Mouse (Mus musculus) layer of hippocampus, adult 9-11 months (tissue): Measurements from ENCODE around the gene Prm2.
"Not testable (repeated sequence)": the region's sequence is repeated elsewhere in the genome, so short reads cannot be mapped to it uniquely, and the experiment has no call there.

ENCODE experiments used
- DNase-seq: peaks from one replicate; pipeline ENCODE4 v3.0.0; 2022

The Prm2 gene

GRCm38 (mm10) chr16:10805789-10806527, 10.0 kb upstream of the Prm2 start, which contains the start of gene Prm1:
Prm1 (minus strand) TSS chr16:10805839.
- no peak for DNase-seq

GRCm38 (mm10) chr16:10802420-10802819, 6.5 kb upstream of the Prm2 start:
- DNase-seq = not testable (repeated sequence)

DNA sequence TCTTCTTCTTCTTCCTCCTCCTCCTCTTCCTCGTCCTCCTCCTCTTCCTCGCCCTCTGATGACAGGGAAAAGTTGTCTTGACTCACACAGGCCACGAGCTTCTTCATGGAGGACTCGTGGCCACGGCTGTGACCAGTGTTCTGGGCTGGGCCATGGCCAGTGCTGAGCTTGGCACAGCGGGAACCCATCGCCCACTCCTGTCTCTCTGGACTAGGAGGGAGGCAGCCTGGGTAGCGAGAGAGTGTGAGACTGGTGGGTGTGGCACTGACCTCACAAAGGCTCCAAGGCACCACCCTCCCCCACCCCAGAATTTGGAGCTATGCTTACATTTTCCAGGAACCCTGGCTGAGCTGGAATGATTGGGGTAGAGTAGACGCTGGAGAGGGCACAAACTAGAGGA, 5.2 kb downstream of the Prm2 start, which contains the start of gene Prm3:
TSS of gene Prm3 (minus strand) at position 213 of the 400 bp plus-strand sequence.
- no peak for DNase-seq

GRCm38 (mm10) chr16:10788866-10789265, 7.1 kb downstream of the Prm2 start:
- DNase-seq = no peak

- DNase-seq = no peak
Measured at GRCm38 (mm10) chr16:10788271-10788670, 7.7 kb downstream of the Prm2 start, which contains the start of gene Tnp2. Tnp2 (minus strand) TSS chr16:10788660.

DNA sequence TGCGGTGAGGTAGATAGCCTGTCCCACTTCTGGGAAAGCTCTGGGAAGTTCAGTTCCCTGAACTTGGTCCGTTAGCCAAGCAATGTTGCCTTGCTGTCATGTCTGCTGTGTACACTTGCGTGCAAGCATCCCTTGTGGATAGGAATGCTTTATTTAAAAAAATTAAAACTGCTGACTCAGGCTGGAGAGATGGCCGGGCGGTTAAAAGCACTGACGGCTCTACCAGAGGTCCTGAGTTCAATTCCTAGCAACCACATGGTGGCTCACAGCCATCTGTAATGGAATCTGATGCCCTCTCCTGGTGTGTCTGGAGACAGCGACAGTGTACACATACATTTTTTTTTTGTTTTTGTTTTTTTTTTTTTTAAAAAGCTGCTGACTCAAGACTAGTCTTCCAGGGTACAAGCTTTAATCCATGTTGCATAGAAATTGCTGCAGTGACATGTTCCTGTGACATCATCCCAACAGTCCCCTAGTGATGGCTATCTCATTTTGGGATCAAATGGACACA, 8.3 kb downstream of the Prm2 start:
- DNase-seq = no peak

- no peak for DNase-seq
Measured at GRCm38 (mm10) chr16:10786782-10787547, 9.0 kb downstream of the Prm2 start.

GRCm38 (mm10) chr16:10786288-10786687, 9.6 kb downstream of the Prm2 start:
- DNase-seq = peak; percentile 80

GRCm38 (mm10) chr16:10785371-10786231, 10.3 kb downstream of the Prm2 start, which contains the start of gene Socs1:
Socs1 (minus strand) TSS chr16:10785536.
- DNase-seq = peak; percentile 84

DNA sequence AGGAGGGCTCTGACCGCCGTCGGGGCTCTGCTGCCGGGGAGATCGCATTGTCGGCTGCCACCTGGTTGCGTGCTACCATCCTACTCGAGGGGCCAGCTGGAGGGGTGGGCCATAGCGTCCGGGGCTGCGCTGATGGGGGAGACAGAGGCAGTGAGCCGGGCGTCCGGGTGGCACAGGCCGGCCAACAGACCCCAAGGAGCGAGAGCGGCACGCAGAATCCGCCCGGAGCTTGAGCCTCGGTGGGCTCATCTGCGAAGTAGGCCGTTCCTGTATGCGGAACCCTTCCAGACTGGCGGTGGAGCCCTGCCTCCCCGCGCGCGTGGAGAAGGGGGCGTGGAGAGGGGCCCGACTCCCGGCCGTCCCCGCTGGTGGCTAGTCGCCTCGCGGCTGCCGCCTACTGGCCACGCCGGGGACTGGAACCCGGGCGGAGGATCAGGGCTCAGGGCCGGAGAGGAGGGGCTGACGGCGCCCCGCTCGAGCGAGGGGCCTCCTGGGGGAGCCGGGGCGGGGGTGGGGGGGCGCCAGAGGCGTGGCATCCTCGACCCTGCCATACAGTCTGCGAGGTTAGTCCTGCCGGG, 11.1 kb downstream of the Prm2 start:
- DNase-seq = peak; percentile 80

- DNase-seq = no peak
Measured at GRCm38 (mm10) chr16:10783883-10784792, 11.8 kb downstream of the Prm2 start.

- no peak for DNase-seq
Measured at GRCm38 (mm10) chr16:10783451-10783850, 12.5 kb downstream of the Prm2 start.

DNA sequence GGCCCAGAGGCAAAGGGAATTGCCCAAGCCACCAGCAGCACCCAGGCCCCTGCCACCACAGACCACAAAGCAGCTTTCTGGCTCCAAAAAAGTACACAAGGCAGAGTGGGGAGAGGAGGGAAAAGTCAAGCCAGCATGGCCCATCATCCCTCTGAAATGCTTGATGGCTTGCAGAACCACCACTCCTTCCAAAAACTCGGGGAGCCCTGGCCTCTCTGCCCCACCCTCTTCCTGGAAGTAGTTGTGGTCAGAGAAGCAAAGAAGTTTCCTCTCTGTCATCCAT, 12.8 kb downstream of the Prm2 start:
- DNase-seq = no peak

- DNase-seq = no peak
Measured at GRCm38 (mm10) chr16:10782377-10783151, 13.4 kb downstream of the Prm2 start.

GRCm38 (mm10) chr16:10781862-10782371, 14.0 kb downstream of the Prm2 start:
- no peak for DNase-seq

- no peak for DNase-seq
Measured at GRCm38 (mm10) chr16:10780631-10781120, 15.3 kb downstream of the Prm2 start.

- no peak for DNase-seq
Measured at GRCm38 (mm10) chr16:10777579-10778160, 18.3 kb downstream of the Prm2 start.

DNA sequence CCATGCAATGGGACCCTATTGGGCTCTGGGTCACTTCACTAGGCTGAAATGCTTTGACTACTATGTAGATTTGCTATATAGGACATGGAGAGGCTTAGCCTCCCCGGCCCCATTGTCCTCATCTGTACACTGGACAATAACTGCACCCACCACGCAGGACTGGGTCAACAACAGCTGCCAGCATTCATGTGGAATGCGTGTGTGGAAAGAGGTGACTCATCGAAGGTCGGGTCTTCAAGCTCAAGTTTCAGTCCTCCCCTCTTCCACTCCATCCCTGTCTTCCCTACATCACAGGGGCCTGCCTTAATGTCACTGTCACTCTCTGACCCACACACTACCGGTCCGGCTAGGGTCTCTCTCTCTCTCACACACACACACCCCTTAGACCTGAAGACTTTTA, 19.6 kb downstream of the Prm2 start:
- DNase-seq = no peak

DNA sequence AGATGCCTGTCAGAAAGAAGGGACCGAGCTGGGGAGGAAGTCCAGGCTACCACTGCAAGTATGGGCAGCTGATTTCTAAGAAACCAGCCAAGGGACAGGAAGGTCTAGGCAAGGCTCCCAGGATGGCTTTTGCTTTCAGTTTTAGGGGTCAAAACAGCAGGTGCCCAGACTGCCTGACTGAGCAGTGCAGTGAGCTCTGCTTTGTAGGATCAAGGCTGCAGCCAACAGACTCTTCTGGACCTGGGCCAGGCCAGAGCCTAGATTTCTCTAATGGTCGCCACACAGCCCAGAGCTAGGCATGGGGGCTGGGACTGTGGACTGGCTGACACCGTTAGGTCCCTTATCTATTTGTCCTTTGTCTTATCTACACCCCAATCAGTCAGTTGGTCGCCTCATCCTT, 21.2 kb downstream of the Prm2 start:
- DNase-seq = no peak

- DNase-seq = no peak
Measured at GRCm38 (mm10) chr16:10773543-10773942, 22.4 kb downstream of the Prm2 start.
